Mouse (Mus musculus) ES-Bruce4 (cell line): Measurements from ENCODE around the gene Smyd1. TPM values are rescaled to one million over a fixed set of nuclear protein-coding genes. Genes with fewer than 3 reads are reported as not detected.

Source experiments
- H3K27ac ChIP-seq: 2 replicates; pipeline ENCODE4 v1.5.1; 2012; ENCODE audit warnings: low read length, inconsistent platforms; ENCODE audit not compliant: insufficient read depth
- H3K27me3 ChIP-seq: 2 replicates; pipeline ENCODE4 v1.6.1; 2012; ENCODE audit warnings: mild to moderate bottlenecking, low read length, inconsistent platforms; ENCODE audit not compliant: control insufficient read depth, poor library complexity, insufficient read depth, severe bottlenecking
- H3K36me3 ChIP-seq: 2 replicates; pipeline ENCODE4 v1.6.1; 2012; ENCODE audit warnings: inconsistent platforms, mild to moderate bottlenecking, low read length, moderate library complexity; ENCODE audit not compliant: control insufficient read depth, poor library complexity, insufficient read depth, severe bottlenecking
- H3K4me1 ChIP-seq: one replicate; pipeline ENCODE4 v1.8.1; 2011; ENCODE audit warnings: low read length; ENCODE audit not compliant: control insufficient read depth, insufficient read depth
- H3K4me3 ChIP-seq: 2 replicates; pipeline ENCODE4 v1.5.1; 2011; ENCODE audit warnings: low read depth, mild to moderate bottlenecking, low read length
- H3K9ac ChIP-seq: 2 replicates; pipeline ENCODE4 v1.6.1; 2012; ENCODE audit warnings: low read depth, mild to moderate bottlenecking, inconsistent platforms; ENCODE audit not compliant: poor library complexity, severe bottlenecking
- H3K9me3 ChIP-seq: replicated peaks from 2 replicates; pipeline ENCODE4 v1.6.1; 2012; ENCODE audit warnings: mild to moderate bottlenecking, low read length, inconsistent platforms; ENCODE audit not compliant: control insufficient read depth, poor library complexity, insufficient read depth, severe bottlenecking
- CTCF ChIP-seq: IDR thresholded peaks from one replicate; pipeline ENCODE4 v1.8.1; 2011; ENCODE audit warnings: low read depth, low read length
- EP300 ChIP-seq: IDR thresholded peaks from 2 replicates; pipeline ENCODE4 v1.6.1; 2011; ENCODE audit warnings: low read depth, low read length; ENCODE audit not compliant: insufficient read depth
- POLR2A ChIP-seq: IDR thresholded peaks from one replicate; pipeline ENCODE4 v1.8.1; 2011; ENCODE audit warnings: low read length; ENCODE audit not compliant: insufficient read depth
- polyA plus RNA-seq: library from polyadenylated mRNA; stranded (reverse); fragments of >200 nt; gene quantifications from 2 replicates; pipeline ENCODE4 v1.2.4, GENCODE M21; 2011; ENCODE audit warnings: low read depth; ENCODE audit not compliant: missing spikeins, insufficient read depth, insufficient read length

Smyd1 gene
- polyA plus RNA-seq, result 0.42 and 0.61 TPM in 2 replicates

DNA sequence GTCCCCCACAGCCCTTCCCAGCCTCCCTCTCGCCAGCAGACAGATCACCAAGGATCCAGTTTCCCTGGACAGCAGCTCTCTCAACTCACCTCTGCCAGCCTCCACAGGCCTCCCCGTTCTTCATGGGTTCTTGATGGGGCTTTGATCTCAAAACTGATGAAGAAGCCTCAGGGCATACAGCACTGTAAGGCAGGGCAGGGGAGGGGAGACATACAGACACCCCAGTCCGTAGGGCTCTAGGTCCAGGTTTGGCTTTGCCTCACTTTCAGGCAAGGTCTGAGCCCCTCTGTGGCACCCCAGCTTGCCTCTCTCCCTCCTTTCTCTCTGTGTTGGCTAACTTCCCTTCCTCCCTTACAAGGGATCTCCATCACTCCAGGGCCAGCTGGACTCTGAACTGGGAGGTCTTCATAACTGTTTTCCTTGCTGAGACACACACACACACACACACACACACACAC, at the start of gene Smyd1:
TSS of gene Smyd1 (minus strand) at position 408 of the 458 bp plus-strand sequence.
- H3K4me3 ChIP-seq, result no peak within 1 kb of the TSS
- TF ChIP-seq POLR2A, result no peak
- TF ChIP-seq CTCF, result no peak
- TF ChIP-seq EP300, result no peak
- H3K27ac ChIP-seq, result no peak within 1 kb of the TSS
- no peaks in the 10 kb centered on the region for H3K36me3 ChIP-seq
- H3K27me3 ChIP-seq, result no peaks in the 10 kb centered on the region
- H3K4me1 ChIP-seq, result no peaks in the 10 kb centered on the region
- H3K9ac ChIP-seq, result no peak within 1 kb of the TSS
- H3K9me3 ChIP-seq, result no peaks in the 10 kb centered on the region

DNA sequence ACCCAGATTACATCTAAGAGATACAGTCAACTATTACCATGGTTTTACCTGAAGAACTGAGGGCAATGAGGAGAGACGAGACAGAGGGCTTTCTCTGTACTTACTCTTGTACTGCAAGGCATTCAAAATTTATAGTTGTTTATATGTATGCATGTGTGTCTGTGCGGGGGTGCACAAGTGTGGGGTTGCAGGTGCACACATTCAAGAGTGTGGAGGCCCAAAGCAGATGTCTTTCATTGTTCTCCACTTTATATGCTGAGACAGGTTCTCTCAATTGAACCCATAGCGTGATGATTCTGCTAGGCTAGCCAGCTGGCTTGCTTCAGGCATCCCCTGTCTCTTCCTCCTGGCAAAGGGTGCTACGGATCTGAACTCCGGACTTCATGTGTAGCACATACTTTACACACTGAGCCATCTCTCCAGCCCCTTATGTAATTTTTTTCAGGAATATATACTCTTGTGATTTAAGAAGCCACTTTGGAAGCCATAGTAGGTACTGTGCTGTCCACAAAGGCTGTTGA, 49.1 kb upstream of the Smyd1 start:
- H3K4me1 ChIP-seq, result no peaks in the 10 kb centered on the region
- H3K4me3 ChIP-seq, result no peak overlapping the region
- H3K36me3 ChIP-seq, result no peaks in the 10 kb centered on the region
- no peak overlapping the region for H3K27ac ChIP-seq
- TF ChIP-seq POLR2A, result no peak
- no peak for TF ChIP-seq EP300
- TF ChIP-seq CTCF, result no peak
- no peaks in the 10 kb centered on the region; the same call in 1 of the 2 replicates for H3K27me3 ChIP-seq
- no peaks in the 10 kb centered on the region for H3K9me3 ChIP-seq
- H3K9ac ChIP-seq, result no peak overlapping the region

DNA sequence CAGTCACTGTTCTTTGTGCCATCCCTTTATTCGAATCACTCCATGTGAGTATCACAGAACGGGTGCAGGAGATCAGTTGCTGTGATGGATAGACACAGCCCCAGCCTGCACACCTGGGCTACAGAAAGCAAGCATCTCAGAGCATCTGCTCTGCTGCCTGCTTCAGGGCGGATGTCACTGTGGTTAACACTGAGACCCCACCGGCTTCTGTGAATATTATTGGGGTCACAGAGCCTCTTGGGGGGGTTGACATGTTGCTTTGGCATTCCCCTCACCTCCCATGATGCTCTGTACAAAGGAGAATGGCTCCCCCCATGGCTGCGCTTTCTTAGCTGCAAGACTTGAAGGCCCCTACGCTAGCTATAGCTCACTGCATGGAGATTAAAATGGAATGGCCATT, 47.4 kb upstream of the Smyd1 start:
- TF ChIP-seq POLR2A, result no peak
- TF ChIP-seq CTCF, result no peak
- TF ChIP-seq EP300, result no peak

DNA sequence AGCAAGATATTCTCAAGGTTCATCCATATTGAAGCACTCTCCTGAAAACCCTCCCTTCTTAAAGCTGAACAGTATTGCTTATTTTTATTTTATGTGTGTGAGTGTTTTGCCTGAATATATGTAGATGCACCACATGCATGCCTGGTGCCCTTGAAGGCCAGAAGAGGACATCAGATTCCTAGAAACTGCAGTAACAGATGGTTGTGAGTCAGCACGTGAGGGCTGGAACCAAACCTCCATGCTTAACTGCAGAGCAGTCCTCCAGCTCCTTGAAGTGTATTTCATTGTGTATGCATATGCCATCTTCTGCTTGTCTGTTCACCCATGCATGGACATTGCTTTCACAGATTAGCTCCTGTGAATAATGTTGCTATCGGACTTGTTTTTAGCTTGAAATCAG, 42.0 kb upstream of the Smyd1 start:
- Histone ChIP-seq H3K4me3 (no peak overlapping the region), H3K4me1 (no peaks in the 10 kb centered on the region), H3K27ac (no peak overlapping the region), H3K27me3 (no peaks in the 10 kb centered on the region; the same call in none of the 2 replicates), H3K36me3 (no peaks in the 10 kb centered on the region), H3K9me3 (no peaks in the 10 kb centered on the region), H3K9ac (no peak overlapping the region)
- TF ChIP-seq POLR2A (no peak), EP300 (no peak), CTCF (no peak)

More for the DNA sequence above, 47.4 kb upstream of the Smyd1 start:
- Histone ChIP-seq H3K27ac (no peak overlapping the region), H3K9me3 (no peaks in the 10 kb centered on the region), H3K9ac (no peak overlapping the region), H3K4me3 (no peak overlapping the region), H3K27me3 (no peaks in the 10 kb centered on the region; the same call in 1 of the 2 replicates), H3K4me1 (no peaks in the 10 kb centered on the region), H3K36me3 (no peaks in the 10 kb centered on the region)

DNA sequence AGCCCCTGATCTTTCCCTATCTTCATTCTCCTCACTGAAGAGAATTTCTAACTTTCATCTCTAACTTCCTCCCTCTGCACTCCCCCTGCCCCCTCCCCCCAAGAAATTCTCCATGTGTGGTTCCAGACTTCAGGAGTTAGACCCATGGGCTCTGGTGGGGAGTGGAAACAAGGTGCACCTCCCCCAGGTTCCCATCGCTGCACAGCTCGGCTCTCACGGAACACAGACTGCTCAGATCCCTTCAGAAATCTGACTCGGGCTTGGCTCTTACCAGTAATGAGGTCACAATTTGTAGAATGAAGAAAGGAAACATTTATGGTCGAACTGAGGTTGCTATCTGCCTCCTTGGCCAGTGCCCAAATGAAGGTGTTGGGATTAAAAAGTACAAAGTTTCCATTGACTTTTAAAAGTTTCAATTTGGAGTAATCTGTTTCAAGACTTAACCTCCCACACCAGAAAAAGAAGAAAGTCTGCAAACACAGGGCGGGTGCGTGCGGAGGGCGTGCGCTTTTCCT, 39.2 kb upstream of the Smyd1 start:
- Histone ChIP-seq H3K27me3 (no peaks in the 10 kb centered on the region; the same call in 1 of the 2 replicates), H3K36me3 (no peaks in the 10 kb centered on the region), H3K4me3 (no peak overlapping the region), H3K4me1 (no peaks in the 10 kb centered on the region), H3K9me3 (no peaks in the 10 kb centered on the region), H3K9ac (no peak overlapping the region), H3K27ac (no peak overlapping the region)
- no peak for TF ChIP-seq CTCF
- no peak for TF ChIP-seq POLR2A
- TF ChIP-seq EP300, result no peak

DNA sequence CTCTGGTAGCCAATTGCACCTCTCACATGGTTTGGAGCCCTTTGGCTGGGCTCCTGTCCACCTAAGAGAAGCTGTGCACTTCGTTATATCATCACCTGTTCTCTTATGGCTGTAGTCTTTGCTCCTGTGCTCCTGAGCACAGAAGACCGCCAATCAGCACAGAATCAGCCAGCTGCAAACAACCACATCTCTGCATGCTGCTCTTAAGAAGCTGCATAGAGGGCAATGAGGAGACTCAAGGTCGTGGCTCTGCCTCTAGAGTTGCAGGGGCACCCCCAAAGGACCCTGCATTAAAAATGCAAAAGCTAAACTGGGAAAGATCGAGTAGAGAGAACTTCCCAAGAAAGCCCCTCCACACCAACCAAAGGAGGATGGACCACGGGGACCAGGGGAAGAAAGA, 38.7 kb upstream of the Smyd1 start:
- Histone ChIP-seq H3K9me3 (no peaks in the 10 kb centered on the region), H3K27ac (no peak overlapping the region), H3K4me1 (no peaks in the 10 kb centered on the region), H3K9ac (no peak overlapping the region), H3K27me3 (no peaks in the 10 kb centered on the region; the same call in 1 of the 2 replicates), H3K36me3 (no peaks in the 10 kb centered on the region), H3K4me3 (no peak overlapping the region)
- TF ChIP-seq CTCF (no peak), POLR2A (no peak), EP300 (no peak)
